Mouse (Mus musculus): ENCODE results near the gene Prickle3. TPM values are rescaled to one million over a fixed set of nuclear protein-coding genes. Genes with fewer than 3 reads are reported as not detected.

Prickle3 gene
- polyA plus RNA-seq, 1 experiment = 2.1 TPM

- Histone ChIP-seq H3K4me1 (ENCODE audit: control insufficient read depth, insufficient read depth, low read length) (no peaks in the 10 kb centered on the region), H3K4me3 (ENCODE audit: insufficient read depth, low read length) (peak overlapping the region; percentile 61), H3K27ac (ENCODE audit: insufficient read depth, low read length) (0 out of 2 replicates have a peak overlapping the region, but pooled peaks have one; percentile 36)
- TF ChIP-seq POLR2A (IDR thresholded peaks at IDR 0.05; ENCODE audit: extremely low read depth, insufficient read depth, low read length) = no peak
- TF ChIP-seq CTCF (IDR thresholded peaks at IDR 0.05; ENCODE audit: extremely low read depth, insufficient read depth, low read length) = no peak
Measured at GRCm38 (mm10) chrX:7670390-7670881, 13.4 kb downstream of the Prickle3 start.

GRCm38 (mm10) chrX:7670921-7671623 is 14.0 kb downstream of the Prickle3 start, which contains the start of gene Plp2:
Plp2 (minus strand) TSS chrX:7671390.
- H3K4me1 ChIP-seq (ENCODE audit: control insufficient read depth, insufficient read depth, low read length) = no peaks in the 10 kb centered on the region
- H3K27ac ChIP-seq (ENCODE audit: insufficient read depth, low read length) = 0 out of 2 replicates have a peak within 1 kb of the TSS, but pooled peaks have one; percentile 36
- no peak for TF ChIP-seq POLR2A (IDR thresholded peaks at IDR 0.05; ENCODE audit: extremely low read depth, insufficient read depth, low read length)
- TF ChIP-seq CTCF (IDR thresholded peaks at IDR 0.05; ENCODE audit: extremely low read depth, insufficient read depth, low read length) = no peak
- H3K4me3 ChIP-seq (ENCODE audit: insufficient read depth, low read length) = peak within 1 kb of the TSS; percentile 61

GRCm38 (mm10) chrX:7672739-7673138 is 15.7 kb downstream of the Prickle3 start:
- Histone ChIP-seq H3K4me3 (ENCODE audit: insufficient read depth, low read length) (no peak overlapping the region), H3K27ac (ENCODE audit: insufficient read depth, low read length) (no peak overlapping the region), H3K4me1 (ENCODE audit: control insufficient read depth, insufficient read depth, low read length) (no peaks in the 10 kb centered on the region)
- no peak for TF ChIP-seq CTCF (IDR thresholded peaks at IDR 0.05; ENCODE audit: extremely low read depth, insufficient read depth, low read length)
- no peak for TF ChIP-seq POLR2A (IDR thresholded peaks at IDR 0.05; ENCODE audit: extremely low read depth, insufficient read depth, low read length)

GRCm38 (mm10) chrX:7673578-7674281 is 16.7 kb downstream of the Prickle3 start:
- Histone ChIP-seq H3K27ac (ENCODE audit: insufficient read depth, low read length) (no peak overlapping the region), H3K4me3 (ENCODE audit: insufficient read depth, low read length) (no peak overlapping the region; the same call in 1 of the 2 replicates), H3K4me1 (ENCODE audit: control insufficient read depth, insufficient read depth, low read length) (no peaks in the 10 kb centered on the region)
- TF ChIP-seq POLR2A (IDR thresholded peaks at IDR 0.05; ENCODE audit: extremely low read depth, insufficient read depth, low read length) (no peak), CTCF (IDR thresholded peaks at IDR 0.05; ENCODE audit: extremely low read depth, insufficient read depth, low read length) (no peak)

- H3K4me1 ChIP-seq (ENCODE audit: control insufficient read depth, insufficient read depth, low read length) = no peaks in the 10 kb centered on the region
- TF ChIP-seq CTCF (IDR thresholded peaks at IDR 0.05; ENCODE audit: extremely low read depth, insufficient read depth, low read length) (no peak), POLR2A (IDR thresholded peaks at IDR 0.05; ENCODE audit: extremely low read depth, insufficient read depth, low read length) (no peak)
- H3K27ac ChIP-seq (ENCODE audit: insufficient read depth, low read length) = no peak overlapping the region
- H3K4me3 ChIP-seq (ENCODE audit: insufficient read depth, low read length) = peak overlapping the region; percentile 47
Measured at GRCm38 (mm10) chrX:7674284-7675000, 17.4 kb downstream of the Prickle3 start.

GRCm38 (mm10) chrX:7675001-7675380 is 17.9 kb downstream of the Prickle3 start:
- TF ChIP-seq POLR2A (IDR thresholded peaks at IDR 0.05; ENCODE audit: extremely low read depth, insufficient read depth, low read length) = no peak
- TF ChIP-seq CTCF (IDR thresholded peaks at IDR 0.05; ENCODE audit: extremely low read depth, insufficient read depth, low read length) = no peak
- Histone ChIP-seq H3K27ac (ENCODE audit: insufficient read depth, low read length) (no peak overlapping the region), H3K4me1 (ENCODE audit: control insufficient read depth, insufficient read depth, low read length) (no peaks in the 10 kb centered on the region), H3K4me3 (ENCODE audit: insufficient read depth, low read length) (peak overlapping the region; percentile 47)

GRCm38 (mm10) chrX:7678986-7679385 is 21.9 kb downstream of the Prickle3 start:
- TF ChIP-seq CTCF (IDR thresholded peaks at IDR 0.05; ENCODE audit: extremely low read depth, insufficient read depth, low read length) = 0 out of 2 replicates have a peak, but pooled peaks have one; percentile 12
- no peak for TF ChIP-seq POLR2A (IDR thresholded peaks at IDR 0.05; ENCODE audit: extremely low read depth, insufficient read depth, low read length)
- Histone ChIP-seq H3K4me1 (ENCODE audit: control insufficient read depth, insufficient read depth, low read length) (no peaks in the 10 kb centered on the region), H3K4me3 (ENCODE audit: insufficient read depth, low read length) (no peak overlapping the region), H3K27ac (ENCODE audit: insufficient read depth, low read length) (no peak overlapping the region)

GRCm38 (mm10) chrX:7679405-7680056 is 22.5 kb downstream of the Prickle3 start:
- Histone ChIP-seq H3K27ac (ENCODE audit: insufficient read depth, low read length) (no peak overlapping the region), H3K4me1 (ENCODE audit: control insufficient read depth, insufficient read depth, low read length) (no peaks in the 10 kb centered on the region), H3K4me3 (ENCODE audit: insufficient read depth, low read length) (no peak overlapping the region)
- TF ChIP-seq POLR2A (IDR thresholded peaks at IDR 0.05; ENCODE audit: extremely low read depth, insufficient read depth, low read length) (no peak), CTCF (IDR thresholded peaks at IDR 0.05; ENCODE audit: extremely low read depth, insufficient read depth, low read length) (peak; percentile 13; the same call in 1 of the 2 replicates)

GRCm38 (mm10) chrX:7680057-7680412 is 23.0 kb downstream of the Prickle3 start:
- TF ChIP-seq POLR2A (IDR thresholded peaks at IDR 0.05; ENCODE audit: extremely low read depth, insufficient read depth, low read length) (no peak), CTCF (IDR thresholded peaks at IDR 0.05; ENCODE audit: extremely low read depth, insufficient read depth, low read length) (no peak)
- no peaks in the 10 kb centered on the region for H3K4me1 ChIP-seq (ENCODE audit: control insufficient read depth, insufficient read depth, low read length)
- H3K27ac ChIP-seq (ENCODE audit: insufficient read depth, low read length) = no peak overlapping the region
- H3K4me3 ChIP-seq (ENCODE audit: insufficient read depth, low read length) = no peak overlapping the region

All from cortical plate, adult 2 months (tissue).